Mouse (Mus musculus): ENCODE data around the gene Ccnl1.

- TF ChIP-seq POLR2A (IDR thresholded peaks at IDR 0.05; ENCODE audit: insufficient read length, low read depth) (no peak), REST (IDR thresholded peaks at IDR 0.05; ENCODE audit: insufficient read depth, insufficient read length) (no peak), E2F4 (IDR thresholded peaks at IDR 0.05; ENCODE audit: insufficient read depth) (no peak), TCF12 (IDR thresholded peaks at IDR 0.05; ENCODE audit: insufficient read depth, poor library complexity, severe bottlenecking) (no peak), POLR2AphosphoS2 (IDR thresholded peaks at IDR 0.05; ENCODE audit: insufficient read length, low read depth) (no peak), MAX (IDR thresholded peaks at IDR 0.05; ENCODE audit: low read depth) (no peak), MYOD1 (IDR thresholded peaks at IDR 0.05; ENCODE audit: control insufficient read depth in 1 of 3, insufficient read length in 2 of 3, low read depth in 2 of 3) (no peak), SRF (IDR thresholded peaks at IDR 0.05; ENCODE audit: control insufficient read depth, insufficient read length, low read depth) (no peak), USF1 (IDR thresholded peaks at IDR 0.05; ENCODE audit: low read depth) (no peak), MYOG (IDR thresholded peaks at IDR 0.05; ENCODE audit: control insufficient read depth in 1 of 3, insufficient read depth in 1 of 3, insufficient read length in 2 of 3, low read depth in 2 of 3) (no peak), CEBPB (IDR thresholded peaks at IDR 0.05; ENCODE audit: insufficient read depth, poor library complexity, severe bottlenecking) (no peak), TCF3 (IDR thresholded peaks at IDR 0.05; ENCODE audit: insufficient read length, low read depth) (no peak)
Observed at GRCm38 (mm10) chr3:65950304-65950703, 7.7 kb downstream of the Ccnl1 start.
